Mouse (Mus musculus): ENCODE data around the gene Arhgef3. TPM values are rescaled to one million over a fixed set of nuclear protein-coding genes. Genes with fewer than 3 reads are reported as not detected.

Arhgef3 gene
- polyA plus RNA-seq, 1 experiment: 40.2 TPM

DNA sequence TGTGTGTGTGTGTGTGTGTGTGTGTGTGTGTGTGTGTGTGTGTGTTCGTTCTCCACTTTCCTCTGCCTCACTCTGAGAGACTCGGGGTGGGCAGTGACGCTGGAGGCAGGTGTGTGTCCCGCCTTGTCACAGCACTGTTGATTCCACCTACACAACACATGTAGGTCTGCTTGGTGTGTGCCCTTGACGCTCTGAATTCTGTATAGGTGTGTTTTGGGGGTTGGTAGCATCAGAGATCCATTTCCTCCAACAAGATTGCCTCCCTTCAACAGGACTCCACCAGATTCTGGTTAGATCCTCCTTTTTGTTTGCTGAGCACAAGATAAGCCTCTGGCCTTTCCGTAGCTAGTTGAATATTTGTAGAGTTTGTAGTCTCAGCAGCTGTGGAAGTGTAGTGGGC lies 222.5 kb downstream of the Arhgef3 start:
- DNase-seq (ENCODE audit: extremely low spot score in 1 of 2, low spot score in 1 of 2): peak in 1 of 2 experiments; percentile 26

DNA sequence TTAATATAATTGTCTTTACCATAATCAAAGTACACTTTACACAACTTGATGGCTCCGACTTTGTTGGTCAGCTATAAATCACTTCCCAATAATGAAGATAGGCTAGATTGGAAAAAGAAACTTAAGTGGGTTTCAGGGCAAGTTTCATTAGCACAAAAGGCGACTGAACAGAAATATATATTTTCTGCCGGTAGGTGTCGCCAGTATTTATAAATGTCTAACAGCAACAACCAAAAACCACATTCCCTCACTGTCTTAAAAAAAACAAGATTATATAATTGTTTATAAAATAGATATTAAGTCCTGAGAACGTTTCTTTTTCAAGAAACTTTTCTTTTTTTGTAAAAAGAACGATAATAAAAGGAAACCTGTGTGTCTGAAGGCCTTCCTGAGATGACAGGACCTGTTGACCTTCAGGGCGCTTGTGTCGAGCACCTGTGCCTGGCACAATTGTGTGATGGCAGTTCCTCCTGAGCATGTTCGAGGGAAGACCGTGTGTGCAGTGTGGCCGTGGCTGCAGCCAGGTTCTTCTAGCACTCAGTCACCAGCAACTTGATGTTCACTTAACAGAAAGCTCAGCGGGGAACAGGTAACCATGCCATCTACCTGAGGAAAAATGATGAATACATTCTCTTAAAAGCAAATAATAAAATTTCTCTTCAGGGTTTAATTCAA lies 223.5 kb downstream of the Arhgef3 start:
- DNase-seq (ENCODE audit: extremely low spot score in 1 of 2, low spot score in 1 of 2): peak in 1 of 2 experiments; percentile 89

DNA sequence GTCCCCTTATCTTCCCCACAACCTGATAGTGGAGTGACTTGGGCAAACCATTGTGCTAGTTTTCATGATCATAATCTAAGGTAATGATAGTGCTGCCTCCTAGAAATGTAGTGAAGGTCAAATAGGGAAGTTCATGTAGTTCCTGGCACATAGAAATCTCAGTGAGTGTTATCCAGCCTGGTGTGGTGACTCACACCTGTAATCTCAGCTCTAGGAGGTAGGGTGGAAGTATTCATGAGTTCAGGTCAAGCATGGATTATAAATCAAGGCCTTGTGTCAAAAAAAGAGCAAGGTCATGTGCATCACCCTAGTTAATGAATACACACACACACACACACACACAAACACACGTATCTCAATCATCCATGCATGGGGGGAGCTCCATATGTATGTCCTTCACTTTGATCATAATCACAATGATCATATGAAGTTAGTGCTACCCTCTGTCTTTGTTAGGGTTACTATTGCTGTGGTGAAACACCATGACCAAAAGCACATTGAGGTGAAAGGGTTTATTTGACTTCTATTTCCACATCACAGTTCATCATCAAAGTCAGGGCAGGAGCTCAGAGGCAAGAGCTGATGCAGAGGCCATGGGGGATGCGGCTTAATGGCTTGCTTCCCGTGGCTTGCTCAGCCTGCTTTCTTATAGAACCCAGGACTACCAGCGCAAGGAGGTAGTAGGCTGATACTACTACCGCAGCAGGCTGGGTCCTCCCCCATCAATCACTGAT lies 226.2 kb downstream of the Arhgef3 start:
- DNase-seq (ENCODE audit: extremely low spot score in 1 of 2, low spot score in 1 of 2): no peak

DNA sequence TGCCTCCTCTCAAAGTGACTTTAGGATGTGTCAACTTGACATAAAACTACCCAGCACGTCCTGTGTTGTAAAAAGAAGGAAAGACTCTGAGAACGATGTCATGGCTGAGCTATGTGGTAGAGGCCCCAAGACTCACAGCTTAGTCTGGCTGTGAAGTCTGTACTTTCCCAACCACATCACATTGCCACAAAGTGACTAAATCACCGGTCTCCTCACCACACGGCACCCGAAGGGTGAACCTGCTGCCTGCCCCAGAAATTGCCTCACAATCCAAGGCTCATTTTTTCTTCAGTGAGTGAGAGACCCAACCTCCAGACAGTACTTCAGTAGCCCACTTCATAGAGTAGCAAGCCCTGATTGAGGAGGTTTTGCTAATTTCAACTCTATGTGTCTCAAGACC lies 226.8 kb downstream of the Arhgef3 start:
- DNase-seq (ENCODE audit: extremely low spot score in 1 of 2, low spot score in 1 of 2): no peak

DNA sequence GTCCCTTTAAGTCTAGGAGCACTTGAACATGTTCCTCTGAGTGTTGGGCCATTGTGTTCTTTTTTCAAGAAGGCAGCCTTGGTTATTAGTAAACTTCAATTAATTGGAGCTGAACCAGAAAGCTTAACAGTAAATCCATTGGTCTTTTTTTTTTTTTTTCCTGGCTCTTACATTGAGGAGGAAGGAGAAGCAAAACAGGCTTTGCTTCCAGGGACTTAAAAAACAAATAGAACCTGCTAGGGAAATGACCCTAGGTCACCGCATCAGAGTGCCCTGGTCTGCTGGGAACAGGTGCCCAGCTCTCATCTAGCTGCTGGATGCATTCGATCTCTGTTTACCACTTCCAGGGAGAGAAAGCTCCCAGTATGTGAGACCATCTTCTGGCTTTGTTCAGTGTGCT lies 227.8 kb downstream of the Arhgef3 start:
- DNase-seq (ENCODE audit: extremely low spot score in 1 of 2, low spot score in 1 of 2): no peak

DNA sequence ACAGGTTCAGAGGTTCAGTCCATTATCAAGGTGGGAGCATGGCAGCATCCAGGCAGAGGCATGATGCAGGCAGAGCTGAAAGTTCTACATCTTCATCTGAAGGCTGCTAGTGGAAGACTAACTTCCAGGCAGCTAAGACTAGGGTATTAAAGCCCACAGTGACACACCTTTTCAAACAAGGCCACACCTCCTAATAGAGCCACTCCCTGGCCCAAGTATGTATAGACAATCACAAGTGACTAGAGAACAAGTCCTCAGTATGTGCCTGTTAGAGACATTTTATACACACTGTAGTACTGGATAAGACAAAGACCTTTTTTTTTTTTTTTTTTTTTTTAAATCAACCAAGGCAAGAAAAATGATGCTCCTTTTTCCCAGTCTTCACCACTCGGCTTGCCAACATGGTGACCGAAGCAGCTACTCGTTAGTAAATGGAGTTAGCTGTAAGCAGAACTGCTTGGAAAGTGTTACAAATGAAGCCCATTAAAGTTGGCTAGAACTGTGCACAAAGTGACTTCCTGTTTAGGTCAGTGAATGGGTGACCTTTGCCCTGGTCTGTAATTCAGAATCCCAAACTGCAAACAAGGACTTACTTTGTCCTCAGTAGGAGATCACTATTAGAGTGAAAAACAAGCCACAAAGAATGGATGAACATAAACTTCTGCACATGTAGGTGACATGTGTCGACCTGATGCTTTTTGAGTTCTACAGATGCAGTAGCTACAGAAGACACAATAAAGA lies 229.7 kb downstream of the Arhgef3 start:
- no peak for DNase-seq (ENCODE audit: extremely low spot score in 1 of 2, low spot score in 1 of 2)

DNA sequence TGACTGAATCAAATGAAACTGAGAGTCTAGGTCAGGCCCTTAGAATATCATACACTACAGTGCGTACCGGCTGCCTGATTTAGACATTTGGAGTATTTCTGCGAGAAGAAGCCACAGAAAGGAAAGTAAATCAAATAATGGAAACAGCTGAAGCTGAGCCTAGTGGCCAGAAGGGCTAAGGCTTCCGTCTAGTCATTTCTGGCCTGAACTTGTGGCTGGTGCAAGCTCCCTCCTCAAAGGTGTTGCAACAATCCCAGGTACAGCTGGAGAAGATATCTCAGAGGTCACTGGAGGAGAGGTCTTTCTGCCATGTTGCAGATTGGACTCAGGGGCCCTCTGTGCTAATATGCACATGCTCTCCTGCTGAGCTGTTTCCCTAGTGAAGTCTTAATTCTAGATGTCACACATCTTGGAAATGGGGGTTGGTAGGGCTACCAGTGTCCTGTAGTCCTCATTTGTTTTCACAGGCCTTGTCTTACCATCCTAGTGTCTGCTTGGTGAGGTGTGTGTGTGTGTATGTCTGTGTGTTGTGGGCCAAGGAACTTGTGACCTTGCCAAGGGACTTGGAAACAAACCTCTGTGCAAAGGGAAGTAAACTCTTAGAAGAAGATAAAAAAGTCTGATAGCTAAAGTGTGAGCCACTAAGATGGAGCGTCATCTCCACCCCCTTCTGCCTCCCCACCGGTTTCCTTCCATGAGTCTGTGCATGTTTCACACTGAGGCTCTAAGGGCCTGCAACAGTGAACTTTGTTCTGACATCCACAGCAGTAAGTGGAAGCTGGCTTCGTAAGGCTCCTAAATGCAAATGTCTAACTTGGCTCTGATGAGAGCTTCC lies 230.6 kb downstream of the Arhgef3 start:
- no peak for DNase-seq (ENCODE audit: extremely low spot score in 1 of 2, low spot score in 1 of 2)

DNA sequence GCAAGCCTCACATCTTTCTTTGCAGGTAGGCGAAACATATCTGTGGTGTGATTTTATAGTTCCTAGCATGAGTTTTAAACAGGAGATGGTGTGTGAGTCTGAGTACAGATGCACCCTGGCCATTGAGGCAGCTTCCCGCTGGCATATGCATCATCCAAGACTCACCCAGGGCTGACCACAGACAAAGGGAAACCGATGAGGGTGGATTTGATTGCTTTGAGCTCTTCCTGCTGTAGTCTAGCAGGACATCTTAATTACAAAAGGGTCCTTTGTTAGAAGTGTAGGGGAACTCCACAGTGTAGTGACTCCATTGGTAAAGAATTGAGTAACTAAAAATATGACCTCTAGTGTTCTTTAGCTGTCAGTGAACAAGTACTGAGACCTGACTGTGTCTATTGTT lies 232.5 kb downstream of the Arhgef3 start:
- no peak for DNase-seq (ENCODE audit: extremely low spot score in 1 of 2, low spot score in 1 of 2)

DNA sequence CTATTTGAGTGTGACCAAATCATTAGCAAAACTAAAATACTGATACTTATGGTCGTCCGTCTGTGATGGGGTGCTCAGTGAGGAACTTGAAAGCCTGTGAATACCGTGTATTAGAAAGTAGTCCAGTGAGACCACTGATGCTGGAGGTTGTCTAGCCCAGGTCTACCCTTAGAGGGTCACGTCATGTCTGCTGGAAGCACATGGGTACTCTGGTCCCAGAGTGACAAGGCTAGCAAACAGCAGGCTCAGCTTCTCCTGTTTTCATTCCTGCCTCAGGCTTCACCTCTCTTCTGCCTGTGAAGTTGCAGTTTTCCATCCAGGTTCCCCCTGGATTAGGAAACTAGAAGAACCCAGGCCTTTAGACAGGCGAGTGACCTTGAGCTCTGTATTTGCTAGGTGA lies 233.0 kb downstream of the Arhgef3 start:
- no peak for DNase-seq (ENCODE audit: extremely low spot score in 1 of 2, low spot score in 1 of 2)

DNA sequence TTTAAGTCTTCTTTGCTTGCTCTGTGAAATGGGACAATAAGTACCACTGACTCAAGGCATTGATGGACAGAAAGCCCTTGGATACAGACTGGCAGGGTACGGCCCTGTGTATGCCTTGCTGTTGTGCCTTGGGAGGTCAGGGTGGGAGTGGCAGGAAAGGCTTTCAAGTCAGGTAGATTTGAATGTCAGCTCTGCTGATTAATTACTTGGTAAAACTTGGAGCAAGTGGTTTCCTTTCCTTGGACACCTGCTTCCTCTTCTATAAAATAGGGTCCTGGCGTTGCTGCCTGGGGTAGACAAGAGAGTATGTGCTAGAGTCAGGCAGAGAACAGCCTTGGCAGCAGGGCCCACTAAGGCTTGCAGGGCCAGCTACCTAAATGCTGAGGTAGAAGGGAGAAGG lies 233.4 kb downstream of the Arhgef3 start:
- no peak for DNase-seq (ENCODE audit: extremely low spot score in 1 of 2, low spot score in 1 of 2)

DNA sequence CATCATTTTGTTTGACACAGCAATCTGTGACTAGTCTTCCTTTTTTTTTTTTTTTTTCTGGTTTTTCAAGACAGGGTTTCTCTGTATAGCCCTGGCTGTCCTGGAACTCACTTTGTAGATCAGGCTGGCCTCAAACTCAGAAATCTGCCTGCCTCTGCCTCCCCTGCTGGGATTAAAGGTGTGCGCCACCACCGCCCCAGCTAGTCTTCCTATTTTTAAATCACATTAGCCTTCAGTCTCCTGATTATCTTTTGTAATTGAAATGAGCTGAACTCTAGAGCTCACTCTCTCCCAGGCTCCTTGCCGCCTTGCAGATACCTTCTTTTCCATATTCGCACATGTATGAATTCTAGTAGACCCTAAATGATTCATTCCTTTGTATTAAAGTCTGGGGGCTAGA lies 234.0 kb downstream of the Arhgef3 start:
- DNase-seq (ENCODE audit: extremely low spot score in 1 of 2, low spot score in 1 of 2): no peak

DNA sequence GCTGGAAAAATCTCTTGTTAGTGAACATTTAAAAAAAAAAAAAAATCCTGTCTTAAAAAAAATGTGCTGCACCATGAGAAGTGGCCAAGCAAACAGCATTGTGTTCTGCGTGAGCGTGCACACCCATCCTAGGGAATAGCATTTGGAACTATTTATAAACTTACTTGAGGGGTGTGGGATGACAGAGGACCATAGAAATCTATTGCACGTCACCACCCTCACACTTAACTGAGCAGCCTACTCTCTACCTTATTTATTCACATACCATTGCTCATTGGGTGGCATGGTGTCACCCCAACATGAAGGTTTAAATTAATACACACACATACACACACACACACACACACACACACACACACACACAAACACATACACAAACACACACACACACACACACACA lies 234.4 kb downstream of the Arhgef3 start:
- peak in 1 of 2 experiments; percentile 30 for DNase-seq (ENCODE audit: extremely low spot score in 1 of 2, low spot score in 1 of 2)

DNA sequence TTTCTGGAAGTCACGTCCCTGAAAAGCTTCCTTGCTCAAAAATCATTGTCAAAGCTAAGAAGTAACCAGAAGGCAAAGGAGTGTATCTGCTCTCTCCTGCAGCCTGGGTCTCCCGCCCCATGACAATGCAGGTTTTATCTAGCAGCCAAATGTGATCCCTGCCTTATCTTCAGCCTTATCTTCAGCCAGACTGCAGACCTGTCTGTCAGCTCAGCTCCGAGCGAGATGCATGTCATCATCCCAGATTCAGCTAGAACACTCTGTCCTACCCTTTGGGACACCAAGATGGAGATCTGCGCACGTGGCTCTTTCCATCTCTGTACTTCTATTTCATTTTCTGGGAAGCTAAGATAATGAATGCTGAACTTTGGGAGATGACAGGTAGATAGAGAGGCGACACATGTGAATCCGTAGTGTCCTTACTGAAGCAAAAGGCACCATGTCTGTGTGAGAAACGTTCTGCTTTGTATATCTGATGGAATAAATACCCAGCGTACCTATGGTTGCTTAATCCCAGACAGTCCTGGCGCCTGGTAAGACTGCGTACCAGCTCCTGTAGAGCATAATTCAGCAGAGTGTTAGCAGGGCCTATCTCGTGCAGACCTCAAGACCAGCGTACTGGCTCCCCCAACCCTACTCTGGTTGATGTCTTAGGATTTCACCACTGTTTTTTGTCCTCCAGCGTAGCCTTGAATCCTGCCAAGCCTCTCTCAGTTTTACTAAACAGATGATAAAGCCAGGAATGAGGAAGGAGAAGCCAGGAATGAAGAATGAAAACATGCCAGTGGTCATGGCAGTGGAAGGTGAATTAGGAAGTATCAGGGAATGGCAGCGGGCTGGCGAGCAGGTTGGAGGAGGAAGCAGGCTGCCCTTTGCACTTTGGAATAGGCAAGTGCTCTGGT lies 235.4 kb downstream of the Arhgef3 start:
- no peak for DNase-seq (ENCODE audit: extremely low spot score in 1 of 2, low spot score in 1 of 2)

DNA sequence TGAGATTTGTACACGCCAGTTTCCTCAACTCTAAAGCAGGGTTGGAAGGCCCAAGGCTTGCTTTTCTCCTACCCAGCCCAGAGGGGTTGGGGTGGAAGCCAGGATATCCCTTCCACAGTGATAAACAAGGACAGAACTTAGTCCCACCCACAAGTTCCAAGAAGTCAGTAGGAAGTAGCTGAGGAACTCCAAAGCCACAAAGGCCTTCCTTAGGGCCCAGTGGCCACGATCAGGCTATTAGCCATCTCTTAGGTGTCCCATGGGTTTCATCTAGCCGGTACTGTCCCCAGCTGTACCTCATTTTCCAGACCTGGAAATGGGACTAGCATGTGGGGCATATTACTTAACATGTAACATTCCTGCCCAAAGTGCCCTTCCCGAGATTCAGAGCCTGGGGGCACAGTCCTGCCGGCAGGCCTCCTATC lies 236.4 kb downstream of the Arhgef3 start:
- DNase-seq (ENCODE audit: extremely low spot score in 1 of 2, low spot score in 1 of 2): no peak

DNA sequence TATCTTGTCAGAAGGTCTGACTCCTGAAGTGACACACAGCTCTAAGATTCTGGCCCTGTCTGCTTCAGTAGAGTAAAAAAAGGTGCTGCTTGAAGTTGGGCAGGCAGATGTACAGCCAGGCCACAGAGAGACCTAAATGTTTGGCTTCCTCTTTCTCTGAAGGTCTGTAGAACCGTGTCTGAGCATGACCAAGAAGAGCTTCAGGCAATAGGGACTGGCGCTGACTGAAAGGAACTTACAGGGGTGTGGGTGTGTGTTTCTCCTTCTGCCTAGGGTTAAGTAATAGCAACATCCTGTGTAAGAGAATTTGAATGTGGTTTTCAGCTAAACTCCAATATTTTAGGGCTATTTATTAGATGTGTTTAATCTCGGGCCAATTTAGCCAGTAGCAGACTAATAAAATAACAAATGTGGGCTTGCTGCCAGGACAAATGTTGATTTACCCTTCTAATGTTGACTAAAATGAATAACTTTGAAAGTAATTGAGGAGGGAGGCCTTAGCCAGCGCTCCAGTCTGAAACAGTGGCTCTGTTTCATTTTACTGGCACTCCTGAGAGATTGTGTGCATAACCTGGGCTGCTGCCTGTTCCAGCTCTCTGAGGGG lies 236.9 kb downstream of the Arhgef3 start:
- no peak for DNase-seq (ENCODE audit: extremely low spot score in 1 of 2, low spot score in 1 of 2)

DNA sequence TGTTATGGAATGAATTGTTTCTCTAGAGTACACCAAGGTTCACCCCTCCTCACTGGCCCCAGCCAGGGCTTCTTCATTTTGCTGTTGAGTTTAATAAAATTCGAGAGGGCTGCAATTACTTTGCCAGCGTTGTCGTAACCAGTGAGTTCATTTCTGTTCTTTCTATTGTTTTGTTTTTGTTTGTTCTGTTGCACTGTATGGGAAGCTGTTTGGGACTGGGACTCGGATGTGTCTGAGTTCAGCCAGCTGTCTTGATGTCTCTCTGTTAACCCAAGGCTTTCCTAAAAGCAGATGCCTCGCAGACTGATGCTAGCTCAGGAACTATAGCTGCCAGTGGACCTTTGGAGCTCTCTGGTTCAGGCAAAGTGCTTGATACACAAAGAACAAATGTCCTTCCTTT lies 237.8 kb downstream of the Arhgef3 start:
- DNase-seq (ENCODE audit: extremely low spot score in 1 of 2, low spot score in 1 of 2): no peak

DNA sequence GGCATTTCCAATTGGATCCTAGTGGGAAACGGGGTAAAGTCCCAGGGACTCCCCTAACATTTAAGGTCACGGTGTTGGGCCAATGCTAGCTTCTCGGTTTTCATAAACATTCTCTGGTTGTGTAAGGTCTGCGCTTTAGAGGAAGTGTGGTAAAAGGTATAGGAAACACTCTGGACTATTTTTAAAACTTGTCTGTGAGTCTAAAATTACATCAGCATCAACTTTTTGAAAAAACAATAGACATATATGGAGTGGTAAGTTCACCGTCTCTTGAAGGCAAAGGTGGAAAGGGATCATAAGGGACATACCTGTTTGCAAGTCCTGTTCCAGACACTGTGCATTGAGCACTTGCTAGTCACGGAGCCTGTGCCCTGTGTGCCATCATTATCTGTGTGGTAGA lies 240.5 kb downstream of the Arhgef3 start:
- no peak for DNase-seq (ENCODE audit: extremely low spot score in 1 of 2, low spot score in 1 of 2)

DNA sequence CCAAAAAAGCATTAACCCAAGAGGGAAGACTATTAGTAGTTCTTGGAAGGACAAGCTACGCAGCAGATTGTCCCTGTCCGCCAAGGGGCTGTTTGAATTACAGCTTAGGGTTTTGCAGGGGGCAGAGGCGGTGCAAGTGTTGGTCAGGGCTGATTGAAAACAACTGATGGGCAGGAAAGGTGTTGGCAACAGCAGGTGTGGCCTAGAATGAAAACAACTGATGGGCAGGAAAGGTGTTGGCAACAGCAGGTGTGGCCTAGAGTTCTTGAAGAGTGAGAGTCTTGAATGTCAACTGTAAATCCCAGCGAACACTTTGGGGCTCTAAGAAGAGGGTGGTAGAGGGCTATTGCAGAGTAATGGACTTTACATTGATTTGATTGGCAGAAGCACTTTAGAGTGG lies 241.2 kb downstream of the Arhgef3 start:
- DNase-seq (ENCODE audit: extremely low spot score in 1 of 2, low spot score in 1 of 2): no peak

DNA sequence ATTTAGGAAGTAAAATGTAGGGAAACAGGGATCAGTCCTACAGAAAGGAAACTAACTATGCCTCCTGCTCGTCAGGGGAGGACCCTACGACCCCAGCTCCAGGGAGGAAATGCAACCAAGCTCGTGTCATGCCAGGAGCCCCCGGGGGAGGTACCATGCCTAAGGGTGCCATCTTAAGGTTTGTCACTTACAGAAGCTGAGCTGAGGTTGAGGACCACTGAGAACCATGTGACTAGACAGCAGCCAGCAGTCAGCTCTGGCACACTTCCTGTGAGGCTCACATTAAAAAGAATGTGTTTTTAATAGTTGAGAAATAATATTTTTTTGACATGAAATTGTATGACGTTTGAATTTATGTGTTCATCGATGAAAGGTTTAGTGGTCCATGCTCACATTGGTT lies 242.4 kb downstream of the Arhgef3 start:
- no peak for DNase-seq (ENCODE audit: extremely low spot score in 1 of 2, low spot score in 1 of 2)

Measured in frontal cortex, adult 2 months (tissue).